Mouse (Mus musculus) layer of hippocampus, adult 9-11 months (tissue): Measurements from ENCODE around the gene Kcnd2.

Source experiments
- DNase-seq: peaks from one replicate; pipeline ENCODE4 v3.0.0; 2022

Kcnd2 gene

GRCm38 (mm10) chr6:21692861-21693350 lies 477.6 kb downstream of the Kcnd2 start:
- no peak for DNase-seq

DNA sequence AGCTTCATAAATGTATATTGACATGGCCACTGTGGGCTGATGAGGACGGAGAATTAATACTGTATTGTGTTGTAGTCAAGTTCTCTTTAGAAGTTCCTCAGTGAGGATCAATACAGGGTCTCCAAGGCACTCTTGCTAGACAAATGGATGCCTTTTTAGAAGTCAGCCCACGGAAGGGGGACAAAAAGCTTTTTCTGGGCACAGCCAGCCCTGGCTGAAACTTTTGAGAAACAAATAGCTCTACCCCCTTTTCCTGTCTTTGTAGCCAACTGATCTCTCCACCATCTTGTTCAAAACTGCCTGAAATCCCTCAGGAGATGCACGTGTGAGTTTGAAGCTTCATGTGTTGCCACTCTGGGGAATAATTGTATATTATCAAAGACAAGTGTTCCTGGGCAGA lies 482.3 kb downstream of the Kcnd2 start:
- no peak for DNase-seq

DNA sequence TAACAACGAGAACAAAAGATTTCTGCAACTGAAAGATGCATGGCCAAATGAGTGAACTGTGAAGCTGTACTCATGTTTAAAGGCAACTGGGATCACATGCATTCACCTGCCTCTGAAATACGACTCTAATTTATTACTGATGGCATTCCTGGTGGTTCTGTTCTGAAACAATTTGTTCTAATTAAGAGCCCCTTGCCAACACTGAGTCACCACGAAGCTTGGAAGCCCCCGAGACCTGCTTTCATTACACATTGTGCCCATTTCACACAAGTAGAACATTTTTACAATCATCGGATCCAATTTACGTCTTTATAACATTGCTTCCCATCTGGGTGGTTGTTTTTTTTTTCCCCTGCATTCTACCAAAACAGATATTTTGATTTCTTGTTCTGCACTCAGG lies 485.8 kb downstream of the Kcnd2 start:
- peak; percentile 44 for DNase-seq

DNA sequence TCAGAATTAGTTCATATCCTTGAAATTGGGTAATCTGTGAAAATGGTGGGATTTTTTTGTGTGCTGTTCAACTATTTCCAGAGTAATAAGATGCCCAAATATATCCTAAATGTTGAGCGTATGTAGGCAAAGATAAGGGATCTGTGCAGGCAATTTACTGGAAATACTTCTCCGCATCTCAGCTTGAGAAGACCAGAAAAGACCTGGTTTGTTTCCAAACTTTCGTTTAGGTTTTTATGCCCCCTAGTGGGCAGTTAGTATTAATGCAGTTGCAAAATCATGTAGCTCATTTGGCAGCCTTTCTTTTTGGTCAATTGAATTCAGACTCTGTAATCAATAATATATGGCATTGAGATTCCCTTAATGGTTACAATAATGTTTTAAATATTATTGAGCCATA lies 493.9 kb downstream of the Kcnd2 start:
- no peak for DNase-seq

DNA sequence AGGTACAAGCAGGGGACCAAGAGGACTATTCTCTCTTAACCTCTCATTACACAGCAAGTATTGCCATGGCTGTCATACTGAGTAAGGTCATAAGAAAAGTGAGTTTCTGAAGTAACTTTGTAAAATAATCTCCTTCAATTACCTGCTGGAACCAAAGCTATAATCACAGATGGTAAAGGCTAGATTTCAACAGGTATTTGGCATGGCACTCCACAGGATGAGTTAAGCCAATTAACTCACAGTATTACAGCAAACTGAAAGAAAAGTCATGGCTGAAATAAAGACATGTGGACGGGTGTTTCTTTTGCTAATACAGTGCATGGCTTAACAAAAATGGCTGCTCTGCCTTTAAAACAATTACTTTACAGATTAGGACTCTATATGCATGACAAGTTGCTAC lies 503.8 kb downstream of the Kcnd2 start:
- no peak for DNase-seq

- DNase-seq, result no peak
Observed at GRCm38 (mm10) chr6:21722238-21722637, 506.9 kb downstream of the Kcnd2 start.

GRCm38 (mm10) chr6:21740606-21741005 lies 525.3 kb downstream of the Kcnd2 start:
- no peak for DNase-seq

DNA sequence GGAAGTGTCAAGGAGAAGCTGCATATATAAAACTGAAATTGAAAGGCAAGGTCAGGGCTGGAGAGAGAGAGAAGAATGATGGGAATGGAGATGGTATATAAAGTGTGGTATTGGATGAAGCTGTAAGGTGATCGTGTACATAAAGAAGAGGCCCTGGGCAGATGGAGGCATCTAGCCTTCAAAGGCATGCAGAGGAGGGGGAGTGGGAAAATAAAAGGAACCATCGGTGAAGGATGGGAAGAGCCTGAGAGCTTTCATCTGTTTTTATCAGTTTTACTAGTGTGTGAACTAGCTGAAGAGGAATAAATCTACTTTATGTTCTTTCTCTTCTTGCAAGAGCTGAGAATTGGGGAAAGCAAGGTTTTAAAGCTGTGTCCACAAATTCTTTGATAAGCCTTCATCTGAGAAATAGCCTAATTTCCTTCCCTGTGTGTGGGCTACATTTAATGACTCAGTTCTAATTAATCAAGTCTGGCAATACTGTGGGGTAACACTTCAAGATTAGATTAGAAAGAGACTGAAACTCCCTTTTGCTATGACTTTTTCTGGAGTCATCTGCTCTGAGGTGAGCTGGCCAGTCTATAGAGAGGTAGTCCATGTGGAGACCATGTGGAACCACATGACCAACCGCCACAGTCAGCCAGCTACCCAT lies 529.4 kb downstream of the Kcnd2 start:
- DNase-seq, result no peak

DNA sequence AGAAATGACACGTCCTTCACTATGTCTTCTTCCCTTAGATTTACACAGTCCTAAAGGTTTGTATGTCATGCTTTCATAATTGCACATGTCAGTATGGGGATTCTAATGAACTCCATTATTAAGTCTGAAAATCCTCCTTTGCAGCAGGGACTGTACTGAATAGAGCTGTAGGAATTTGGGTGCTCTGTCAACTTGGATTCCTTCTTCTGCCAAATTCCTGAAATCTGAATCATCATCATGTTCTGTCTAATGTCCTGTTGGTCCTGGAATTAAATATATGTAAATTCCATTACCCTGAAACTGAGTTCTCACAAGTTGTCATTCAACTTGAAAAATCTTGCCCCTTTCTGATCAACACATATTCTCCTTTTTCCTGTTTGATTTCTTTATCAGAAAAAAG lies 532.2 kb downstream of the Kcnd2 start:
- no peak for DNase-seq

DNA sequence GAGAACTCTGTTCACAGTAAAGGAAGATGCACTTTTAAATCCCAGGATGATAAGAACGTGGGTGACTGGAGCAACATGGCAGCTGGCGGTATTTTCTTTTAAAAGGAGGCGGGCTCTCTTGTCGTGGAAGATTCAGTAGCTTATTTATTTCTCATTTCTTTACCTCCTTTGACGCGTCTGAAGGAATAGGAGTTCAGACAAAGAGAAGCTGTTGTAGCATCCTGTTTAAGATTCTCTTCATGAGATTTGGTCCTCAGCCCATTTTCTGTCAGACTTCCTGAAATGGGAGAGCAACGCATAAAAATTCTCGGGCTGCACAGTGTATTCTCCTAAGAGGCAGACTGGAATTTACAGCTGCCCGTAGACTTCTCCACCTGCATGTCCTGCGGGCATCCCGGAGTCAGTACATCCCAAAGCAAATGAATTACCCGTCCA lies 552.5 kb downstream of the Kcnd2 start:
- no peak for DNase-seq

GRCm38 (mm10) chr6:21768745-21769446 lies 553.6 kb downstream of the Kcnd2 start:
- DNase-seq, result no peak

DNA sequence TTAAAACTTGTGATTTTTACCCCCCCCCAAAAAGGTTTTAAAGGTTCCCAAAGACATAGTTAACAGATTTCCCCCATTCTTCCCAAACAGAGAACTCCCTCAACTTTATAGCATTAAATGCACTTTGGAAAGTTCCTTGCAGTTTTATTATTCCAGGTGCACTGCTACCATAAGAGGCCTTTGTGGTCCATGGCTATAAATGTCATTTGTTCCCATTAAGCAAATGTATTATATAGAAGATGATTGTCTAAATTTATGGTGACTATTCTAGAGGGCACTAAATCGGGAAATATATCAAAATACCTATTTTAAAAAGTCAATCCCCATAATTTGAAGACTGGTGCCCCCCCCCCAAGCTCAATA lies 554.1 kb downstream of the Kcnd2 start:
- DNase-seq, result no peak

GRCm38 (mm10) chr6:21774213-21774916 lies 559.1 kb downstream of the Kcnd2 start:
- no peak for DNase-seq
